Mouse (Mus musculus): ENCODE measurements around the gene Taf15.

The Taf15 gene

DNA sequence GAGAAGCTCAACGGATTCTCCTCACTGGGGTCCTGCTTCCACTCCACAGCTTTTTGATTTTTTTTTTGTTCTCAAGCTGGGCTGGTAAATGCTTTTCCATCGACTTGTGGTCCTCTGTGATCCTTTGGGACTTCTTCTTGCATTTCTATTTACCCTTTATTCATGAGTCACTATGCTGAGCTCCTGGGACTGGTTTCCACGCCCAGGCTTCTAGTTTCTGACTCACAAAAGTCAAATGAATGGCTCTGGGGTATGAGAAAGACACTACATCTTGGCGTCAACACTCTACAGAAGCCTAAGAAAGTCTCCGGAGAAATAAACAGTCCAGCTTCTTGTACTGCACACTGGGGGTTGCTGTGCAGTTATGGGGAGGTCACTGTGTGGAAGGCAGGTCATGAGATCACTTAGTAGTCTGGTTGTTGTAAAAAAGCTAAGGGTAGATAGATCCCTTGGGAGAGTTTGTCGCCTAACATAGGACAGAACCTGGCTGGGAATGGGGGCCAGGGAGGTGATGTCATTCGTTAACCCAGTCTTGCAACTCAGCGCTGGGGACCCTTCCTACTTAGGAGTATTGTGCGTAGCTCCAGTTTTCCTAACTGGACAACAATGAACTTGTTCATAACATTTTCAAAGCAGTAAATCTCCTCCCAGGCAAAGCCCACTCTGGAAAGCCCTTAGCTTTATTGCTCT, 14.8 kb upstream of the Taf15 start:
- no peak for DNase-seq (ENCODE audit: low spot score)

DNA sequence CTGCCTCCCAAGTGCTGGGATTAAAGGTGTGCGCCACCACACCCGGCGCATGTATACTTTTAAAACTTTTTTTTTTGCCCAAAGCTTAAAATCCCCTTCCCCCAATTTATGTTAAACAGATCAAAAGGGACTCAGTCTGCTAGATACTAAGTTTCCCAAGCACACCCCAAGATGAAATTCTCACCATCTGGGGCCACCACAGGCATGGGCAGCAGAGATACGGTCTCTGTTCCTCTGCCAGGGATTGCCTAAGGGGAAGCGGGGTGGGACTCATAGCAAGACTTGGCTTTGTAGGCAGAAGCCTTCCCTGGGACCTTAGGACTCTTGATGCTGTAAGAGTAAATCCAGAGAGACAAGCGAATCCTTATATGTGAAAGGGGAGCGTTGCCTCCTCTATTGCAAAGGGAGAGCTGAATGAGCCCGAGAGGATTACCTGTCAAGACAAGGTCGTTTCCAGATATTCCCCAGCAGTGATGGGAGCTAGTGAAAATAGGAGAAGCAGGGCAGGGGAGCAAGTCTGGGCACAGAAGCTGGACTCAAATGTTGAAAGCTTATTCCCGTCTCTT, 11.3 kb upstream of the Taf15 start:
- no peak for DNase-seq (ENCODE audit: low spot score)

DNA sequence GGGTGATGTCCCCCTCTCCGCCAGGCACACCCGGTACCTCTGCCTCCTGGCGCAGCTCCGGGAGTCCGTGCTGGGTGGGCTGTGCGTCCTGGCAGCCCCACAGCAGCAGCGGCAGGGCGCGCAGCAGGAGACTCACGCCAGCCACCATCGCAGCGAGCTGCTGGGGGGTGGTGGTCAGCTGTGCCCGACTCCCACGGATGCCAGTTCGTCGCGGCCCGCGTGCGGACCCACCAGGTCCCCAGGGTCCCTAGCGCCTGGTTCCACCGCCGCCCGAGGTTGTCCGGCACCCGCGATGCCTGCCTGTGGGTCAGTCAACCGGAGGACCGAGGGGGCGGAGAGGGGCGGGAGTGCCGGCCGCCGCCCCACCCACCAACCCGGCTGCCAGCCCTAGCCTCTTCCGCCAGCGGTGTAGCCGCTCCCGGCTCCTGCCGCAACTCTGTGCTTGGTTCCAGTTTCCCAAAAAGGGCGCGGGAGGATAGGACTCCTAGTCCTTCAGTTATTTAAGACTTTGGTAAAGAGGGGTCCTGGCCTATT, 10.1 kb upstream of the Taf15 start, which contains the start of gene Mmp28:
Gene Mmp28, minus strand, starts transcription at position 361 of the 534 bp plus-strand sequence.
- no peak for DNase-seq (ENCODE audit: low spot score)

DNA sequence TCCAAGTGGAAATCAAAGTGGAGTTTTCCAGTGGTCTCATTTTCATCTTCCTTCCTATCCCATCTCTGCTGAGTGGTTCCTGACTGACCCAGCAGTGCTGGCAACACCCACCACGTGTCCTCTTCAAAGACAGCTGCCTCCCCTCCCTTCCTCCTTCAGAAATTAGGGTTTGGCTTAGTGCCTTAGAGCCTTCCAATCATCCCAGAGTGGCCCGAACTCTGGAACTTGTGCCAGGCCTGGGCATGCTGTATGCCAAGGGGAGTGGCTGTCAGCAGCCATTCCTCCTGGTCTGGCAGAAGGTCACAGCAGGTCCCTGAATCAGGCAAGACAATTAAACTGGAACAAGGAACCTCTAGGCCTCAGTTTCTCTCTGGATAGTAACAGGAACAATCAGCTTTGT, 6.9 kb upstream of the Taf15 start:
- no peak for DNase-seq (ENCODE audit: low spot score)

DNA sequence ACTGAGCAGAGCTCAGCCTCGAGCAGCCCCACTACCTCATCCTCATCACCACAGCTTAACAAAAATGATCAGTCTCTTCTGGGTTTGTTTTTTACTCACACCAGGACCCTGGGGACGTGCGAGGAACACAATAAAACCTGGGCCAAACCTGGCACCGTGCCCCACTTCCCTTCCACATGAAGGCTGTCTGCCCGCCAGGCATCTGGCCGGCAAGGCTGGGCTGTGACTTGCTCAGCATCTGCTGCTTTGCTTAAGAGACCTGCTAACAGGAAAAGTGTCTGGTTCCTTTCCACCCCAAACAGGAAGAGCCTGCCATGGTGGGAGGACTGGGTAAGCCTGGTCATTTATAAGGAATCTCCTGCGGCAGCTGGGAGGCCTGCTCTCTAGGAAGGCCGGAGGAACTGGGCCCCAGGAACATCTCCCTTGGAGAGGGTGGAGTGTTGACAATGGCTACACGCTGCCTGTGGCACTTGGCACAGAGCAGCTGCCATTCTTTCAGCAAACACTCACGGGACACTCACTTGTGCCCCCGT, 5.7 kb upstream of the Taf15 start:
- no peak for DNase-seq (ENCODE audit: low spot score)

DNA sequence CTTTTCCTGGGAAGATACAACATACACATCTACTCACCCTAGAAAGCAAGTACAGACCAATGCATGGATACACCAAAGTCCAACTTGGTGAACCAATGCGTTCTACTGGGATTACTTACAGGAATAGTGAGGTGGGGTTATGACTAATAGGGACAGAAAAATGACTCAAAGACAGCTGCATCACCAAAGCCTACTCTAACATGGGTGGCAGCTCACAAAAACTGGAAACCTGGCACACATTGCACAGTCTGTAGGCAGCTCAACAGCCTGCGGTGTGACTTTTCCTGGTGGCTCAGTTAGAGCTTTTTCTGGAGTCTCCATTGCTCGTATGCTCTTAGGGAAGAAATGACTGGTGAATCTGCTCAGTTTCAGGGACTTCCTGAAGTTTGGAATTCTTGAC, 4.1 kb upstream of the Taf15 start:
- no peak for DNase-seq (ENCODE audit: low spot score)

DNA sequence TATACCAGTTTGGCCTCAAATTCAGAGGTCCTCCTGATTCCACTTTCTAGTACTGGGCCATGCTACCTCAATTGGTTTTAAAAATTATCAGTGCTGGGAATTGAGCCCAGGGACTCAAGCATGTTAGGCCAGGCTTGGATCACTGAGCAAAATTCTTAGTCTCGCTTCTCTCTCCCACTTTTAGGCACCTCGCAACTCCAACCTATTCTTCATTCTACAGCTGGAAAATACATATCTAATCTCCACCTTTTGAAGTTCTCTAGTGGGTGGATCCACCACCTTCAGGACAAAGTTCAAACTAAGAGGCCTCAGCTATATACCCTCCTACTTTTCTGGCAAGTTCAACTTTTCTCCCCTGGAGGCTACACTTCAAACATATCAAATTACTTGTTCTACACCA, 1.1 kb upstream of the Taf15 start:
- no peak for DNase-seq (ENCODE audit: low spot score)

DNA sequence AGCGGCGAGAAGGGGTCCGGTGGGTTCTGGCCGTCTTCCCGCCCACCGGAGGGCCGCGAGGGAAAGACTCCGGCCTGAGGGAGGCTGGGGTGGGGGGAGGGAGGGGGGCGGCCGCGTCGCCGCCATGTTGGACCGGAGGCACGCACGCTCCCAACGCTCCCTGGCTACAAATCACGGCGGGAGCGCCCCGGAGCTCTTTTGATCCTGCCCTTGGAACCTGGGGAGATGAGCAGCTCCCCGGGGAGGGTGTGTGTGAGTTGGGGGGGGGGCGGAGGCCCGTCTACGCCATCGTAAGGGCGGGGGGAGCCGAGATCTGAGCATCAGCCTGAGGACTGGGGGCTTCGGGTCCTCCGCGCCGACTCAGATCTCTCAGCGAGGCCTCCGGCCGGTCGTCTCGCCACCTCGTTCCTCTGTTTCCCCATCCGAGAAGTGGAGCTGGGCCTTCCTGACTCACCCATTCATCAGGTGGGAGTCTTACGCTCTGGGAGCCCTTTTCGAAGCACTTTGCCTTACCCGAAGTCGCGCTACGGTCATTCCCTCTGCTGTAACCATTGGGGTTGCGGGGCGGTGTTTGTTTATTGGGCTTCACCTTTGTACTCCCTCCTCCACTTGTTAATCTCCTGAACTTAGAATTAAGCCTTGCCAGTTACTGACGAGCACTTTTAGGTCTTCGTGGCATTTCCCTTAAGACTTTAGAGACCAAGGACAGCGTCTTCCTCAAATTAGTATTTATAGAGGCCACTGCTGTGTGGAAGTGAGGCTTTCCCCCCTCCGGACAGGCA, 540 bp downstream of the Taf15 start:
- DNase-seq (ENCODE audit: low spot score) = peak; percentile 11

DNA sequence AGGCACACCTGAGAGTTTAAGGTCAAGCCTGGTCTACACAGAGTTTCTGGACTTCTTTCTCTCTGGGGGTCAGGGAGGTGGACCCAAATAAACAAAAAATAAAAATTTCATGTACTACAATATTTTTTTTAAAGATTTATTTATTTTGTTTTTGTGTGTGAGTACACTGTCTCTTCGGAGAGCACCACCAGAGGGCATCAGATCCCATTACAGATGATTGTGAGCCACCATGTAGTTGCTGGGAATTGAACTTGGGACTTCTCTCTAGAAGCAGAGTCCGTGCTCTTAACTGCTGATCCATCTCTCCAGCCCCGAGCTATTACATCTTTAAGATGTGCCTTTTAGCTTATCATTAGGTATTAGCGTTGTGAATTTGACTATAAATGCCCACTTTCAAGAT, 18.6 kb downstream of the Taf15 start:
- DNase-seq (ENCODE audit: low spot score) = no peak

DNA sequence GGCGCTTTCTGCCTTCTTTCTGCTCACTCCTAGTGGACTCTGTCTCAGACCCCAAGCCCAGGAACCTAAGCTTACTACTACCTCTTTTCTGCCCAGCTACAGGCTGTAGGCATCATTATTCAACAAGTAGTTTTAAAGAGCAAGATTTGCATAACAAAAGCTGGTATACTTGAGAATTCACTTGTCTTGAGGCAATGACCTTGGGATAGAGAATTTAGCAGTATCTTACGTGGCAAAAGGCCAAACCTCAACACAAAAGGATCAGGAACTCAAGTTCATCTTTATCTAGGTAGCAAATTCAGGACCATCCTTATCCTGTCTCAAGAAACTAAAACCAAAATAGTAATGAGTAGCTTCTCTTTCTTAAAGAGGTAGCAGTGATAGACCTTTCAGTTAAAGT, 22.7 kb downstream of the Taf15 start:
- DNase-seq (ENCODE audit: low spot score) = no peak

DNA sequence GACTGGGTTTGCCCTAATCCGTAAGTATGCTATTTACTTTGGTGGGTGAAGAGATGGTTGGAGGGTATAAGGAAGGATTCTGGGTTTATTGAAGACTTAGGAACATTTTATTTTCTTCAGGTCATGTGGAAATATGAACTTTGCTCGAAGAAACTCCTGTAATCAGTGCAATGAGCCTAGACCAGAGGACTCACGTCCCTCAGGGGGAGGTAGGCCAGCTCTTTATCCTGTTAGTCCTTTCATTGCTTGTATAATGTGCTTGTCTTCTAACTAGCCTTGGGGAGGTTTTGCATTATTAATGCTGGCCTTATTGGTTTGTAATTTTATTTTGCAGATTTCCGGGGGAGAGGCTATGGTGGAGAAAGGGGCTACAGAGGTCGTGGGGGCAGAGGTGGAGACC, 31.4 kb downstream of the Taf15 start:
- no peak for DNase-seq (ENCODE audit: low spot score)

DNA sequence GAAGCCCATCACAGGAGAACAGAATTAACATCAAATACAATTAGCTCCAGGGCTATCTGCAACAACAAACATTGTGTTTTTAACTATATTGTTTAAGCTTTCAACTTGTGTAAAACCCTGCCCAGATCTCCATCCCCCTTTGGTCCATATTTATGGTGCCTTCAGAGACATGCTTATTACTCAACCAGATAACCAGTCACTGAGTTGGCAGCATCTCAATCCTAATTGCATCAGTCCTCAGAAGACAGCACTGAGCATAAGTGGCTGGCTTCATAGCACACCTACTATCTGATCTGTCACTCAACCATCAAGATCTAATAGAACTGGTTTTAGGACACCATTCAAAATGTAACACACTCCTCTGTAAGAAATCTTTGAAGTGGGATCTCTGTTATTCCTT, 36.6 kb downstream of the Taf15 start:
- DNase-seq (ENCODE audit: low spot score) = no peak

DNA sequence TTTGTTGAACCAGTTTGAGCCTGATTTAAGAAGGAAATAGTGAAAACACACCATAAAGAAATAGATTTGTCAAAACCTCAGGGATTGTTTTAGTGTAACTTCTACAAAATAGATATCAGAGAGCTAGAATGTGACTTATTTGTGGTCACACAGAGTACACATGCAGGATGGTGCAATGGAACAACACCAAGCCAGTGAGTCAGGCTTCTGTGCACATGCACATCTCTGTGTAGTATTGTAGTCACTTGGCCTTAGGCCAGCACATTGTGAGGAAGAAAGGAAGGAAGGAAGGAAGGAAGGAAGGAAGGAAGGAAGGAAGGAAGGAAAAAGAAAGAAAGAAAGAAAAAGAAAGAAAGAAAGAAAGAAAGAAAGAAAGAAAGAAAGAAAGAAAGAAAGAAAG, 44.3 kb downstream of the Taf15 start:
- DNase-seq (ENCODE audit: low spot score) = no peak

DNA sequence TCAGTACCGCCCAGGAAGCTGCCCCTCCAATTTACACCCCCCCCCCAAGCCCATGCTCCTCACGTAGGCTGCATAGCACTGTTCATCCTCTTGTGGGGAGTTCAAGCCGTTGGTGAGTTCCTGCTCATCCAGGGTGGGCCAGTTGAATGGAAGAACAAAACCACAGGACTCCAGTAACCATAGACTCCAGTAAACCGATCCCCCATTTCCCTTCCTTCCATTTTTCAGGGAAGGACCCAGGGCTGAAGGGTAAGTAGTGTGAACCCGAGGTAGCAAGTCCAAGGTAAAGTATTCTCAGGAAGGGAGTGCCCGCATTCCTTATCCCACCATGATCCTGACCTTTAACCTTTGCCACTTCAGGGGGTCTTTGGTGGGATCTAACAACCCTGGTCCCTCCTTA, 45.5 kb downstream of the Taf15 start:
- DNase-seq (ENCODE audit: low spot score) = no peak

DNA sequence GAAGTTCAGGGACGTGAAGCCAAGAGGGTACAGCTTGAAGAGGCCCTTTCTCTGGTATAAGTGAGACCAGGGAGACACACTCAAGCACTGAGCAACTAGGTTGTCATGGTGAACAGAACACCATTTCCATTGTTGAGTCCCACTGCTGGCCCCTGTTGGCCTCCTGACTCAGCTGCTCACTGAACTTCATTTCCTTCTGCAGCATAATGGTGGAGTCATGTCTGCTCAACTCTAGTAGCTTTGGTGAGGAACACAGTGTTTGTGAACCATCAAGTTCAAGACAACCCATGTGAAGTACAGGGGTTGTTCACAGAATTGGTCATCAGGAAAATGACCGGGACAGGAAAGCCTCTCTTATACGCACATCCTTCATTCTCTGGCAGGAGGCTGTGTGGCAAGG, 49.2 kb downstream of the Taf15 start, which contains the start of gene Heatr9:
Gene Heatr9, minus strand, starts transcription at position 101 of the 400 bp plus-strand sequence.
- no peak for DNase-seq (ENCODE audit: low spot score)

DNA sequence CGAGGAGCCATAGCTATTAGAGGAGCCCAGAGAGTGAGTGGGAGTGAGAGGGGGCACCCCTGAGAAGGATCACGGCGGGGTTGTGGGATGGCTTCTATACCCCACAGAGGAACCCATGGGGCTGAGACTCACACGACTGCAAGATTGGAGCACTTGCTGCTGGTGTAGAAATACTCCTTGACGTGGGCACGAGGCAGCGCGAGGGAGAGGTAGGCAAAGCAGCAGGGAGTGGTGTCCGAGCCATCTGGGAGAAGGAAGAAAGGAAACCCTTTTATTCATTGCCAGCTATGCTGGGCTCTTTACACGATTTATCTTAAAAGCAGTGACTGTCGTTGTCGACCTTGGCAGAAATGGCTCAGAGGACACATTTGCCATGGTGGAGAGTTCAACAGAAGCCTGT, 56.1 kb downstream of the Taf15 start:
- no peak for DNase-seq (ENCODE audit: low spot score)

DNA sequence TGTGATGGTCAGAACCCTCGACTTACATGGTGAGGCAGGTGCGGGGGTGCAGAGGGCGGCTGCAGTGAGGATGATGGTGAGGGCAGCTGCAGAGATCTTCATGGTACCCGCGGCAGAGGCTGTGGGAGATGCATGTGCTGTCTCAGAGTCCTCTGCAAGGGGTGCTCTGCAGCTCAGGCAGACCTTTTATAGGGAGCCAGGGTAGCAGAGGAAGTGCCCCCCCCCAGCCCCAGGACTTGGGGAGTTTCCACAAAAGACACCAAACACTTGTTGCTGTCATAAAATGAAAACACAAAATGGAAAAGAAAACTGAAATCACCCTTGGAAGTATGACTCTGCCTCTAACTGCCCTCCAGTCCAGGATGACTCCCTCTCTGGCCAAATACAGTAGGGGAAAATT, 57.5 kb downstream of the Taf15 start, which contains the start of gene Ccl5:
Gene Ccl5, minus strand, starts transcription at position 159 of the 400 bp plus-strand sequence.
- no peak for DNase-seq (ENCODE audit: low spot score)

DNA sequence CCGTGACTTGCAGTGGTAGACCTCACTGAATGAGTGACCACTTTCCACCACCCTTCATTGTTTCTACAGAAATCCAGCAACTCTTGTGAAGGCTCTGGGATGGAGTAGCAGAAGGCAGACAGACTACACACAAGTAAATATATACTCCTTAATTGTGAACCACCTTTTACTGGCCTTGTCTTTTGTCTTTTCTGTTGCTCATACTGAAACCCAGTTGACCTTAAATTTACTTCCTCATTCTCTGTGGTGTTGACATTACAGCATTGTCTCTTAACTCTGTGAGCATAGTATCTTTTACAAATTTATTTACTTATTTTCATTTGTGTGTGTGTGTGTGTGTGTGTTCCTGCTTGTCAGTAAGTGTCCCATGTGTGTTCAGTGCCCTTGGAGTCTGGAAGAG, 60.3 kb downstream of the Taf15 start:
- DNase-seq (ENCODE audit: low spot score) = no peak

DNA sequence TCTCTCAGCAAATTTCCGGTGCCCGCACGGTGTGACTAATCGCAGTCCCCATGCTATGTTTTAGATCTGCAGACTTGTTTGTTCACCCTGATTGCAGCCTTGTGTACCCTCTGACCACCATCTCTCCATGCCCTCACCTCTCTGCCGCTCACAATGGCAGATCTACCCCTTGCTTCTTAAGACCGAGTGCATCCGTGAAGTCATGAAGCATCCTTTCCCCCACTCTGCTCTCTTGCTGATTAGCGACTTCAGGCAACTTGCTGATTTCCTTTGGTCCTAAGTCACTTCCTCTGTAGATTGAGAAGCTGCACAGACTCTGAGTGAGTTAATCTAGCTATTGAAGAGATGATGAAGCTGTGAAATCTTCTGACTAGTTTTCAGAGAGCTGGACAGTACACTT, 61.3 kb downstream of the Taf15 start:
- no peak for DNase-seq (ENCODE audit: low spot score)

DNA sequence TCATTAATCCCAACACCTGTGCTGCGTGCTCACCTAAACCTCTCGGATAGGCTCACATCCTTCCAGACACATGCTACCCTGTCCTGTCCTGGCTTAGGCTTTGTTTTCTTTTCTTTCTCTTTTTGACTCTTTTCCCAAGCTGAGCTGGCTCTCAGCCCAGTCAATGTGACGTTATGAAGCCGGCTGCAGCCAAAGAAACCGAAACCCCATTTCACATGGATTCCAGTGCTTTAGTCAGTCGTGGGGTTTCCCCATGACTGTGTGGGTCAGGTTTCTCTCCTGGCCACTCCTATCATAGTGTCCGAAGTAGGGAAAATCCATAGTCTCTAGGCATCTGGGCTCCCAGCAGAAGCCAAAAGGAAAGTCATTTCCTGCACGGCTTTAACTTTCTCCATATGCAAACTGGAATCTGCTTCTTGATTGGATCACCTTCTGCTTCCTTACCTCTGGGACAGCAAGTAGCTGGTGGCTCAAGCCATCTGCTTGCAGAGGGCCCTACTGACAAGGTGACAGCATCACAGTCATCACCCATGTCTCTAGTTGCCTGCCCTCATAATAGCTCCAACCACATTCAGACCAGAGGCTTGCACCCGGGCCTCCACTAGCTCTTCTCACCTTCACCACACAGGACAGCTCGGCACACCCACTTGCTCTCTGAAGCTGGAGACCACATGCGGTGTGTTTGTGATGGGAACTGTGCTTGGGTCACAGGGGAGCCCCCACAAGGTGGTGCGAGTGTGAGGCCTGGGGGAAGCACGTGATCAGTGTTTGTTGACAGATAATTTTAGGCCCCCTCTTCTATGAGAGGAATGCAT, 61.9 kb downstream of the Taf15 start:
- peak; percentile 65 for DNase-seq (ENCODE audit: low spot score)

DNA sequence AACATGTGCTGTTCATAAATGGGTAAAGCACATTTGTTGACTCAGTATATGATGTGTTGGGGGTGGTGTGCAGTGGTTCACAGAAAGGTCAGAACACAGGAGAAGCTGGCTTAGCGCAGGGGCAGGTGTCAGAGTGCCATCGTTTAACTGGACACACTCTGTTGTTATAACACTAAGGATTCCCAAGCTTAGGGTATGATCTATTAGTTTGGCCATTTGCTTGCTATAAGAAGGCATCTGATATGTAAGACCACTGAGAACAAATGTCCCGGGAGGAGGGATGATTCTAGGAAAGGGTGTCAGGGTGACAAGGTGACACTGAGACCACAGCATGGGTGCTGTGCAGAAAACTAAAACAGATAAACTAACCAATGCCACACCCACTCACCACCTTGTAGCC, 63.9 kb downstream of the Taf15 start:
- no peak for DNase-seq (ENCODE audit: low spot score)
